Mouse (Mus musculus) olfactory bulb, adult 2 months (tissue): ENCODE data around the gene Mrpl19.

Source experiments
- CTCF ChIP-seq: fragments of 200-500 bp; IDR thresholded peaks from 2 replicates; pipeline ENCODE4 v1.5.1; 2012; ENCODE audit warnings: low read depth, mild to moderate bottlenecking, low read length, moderate library complexity; ENCODE audit not compliant: insufficient read depth
- POLR2A ChIP-seq: fragments of 200-500 bp; IDR thresholded peaks from 2 replicates; pipeline ENCODE4 v1.6.1; 2012; ENCODE audit warnings: mild to moderate bottlenecking, low read depth, low read length, moderate library complexity; ENCODE audit not compliant: insufficient read depth

DNA sequence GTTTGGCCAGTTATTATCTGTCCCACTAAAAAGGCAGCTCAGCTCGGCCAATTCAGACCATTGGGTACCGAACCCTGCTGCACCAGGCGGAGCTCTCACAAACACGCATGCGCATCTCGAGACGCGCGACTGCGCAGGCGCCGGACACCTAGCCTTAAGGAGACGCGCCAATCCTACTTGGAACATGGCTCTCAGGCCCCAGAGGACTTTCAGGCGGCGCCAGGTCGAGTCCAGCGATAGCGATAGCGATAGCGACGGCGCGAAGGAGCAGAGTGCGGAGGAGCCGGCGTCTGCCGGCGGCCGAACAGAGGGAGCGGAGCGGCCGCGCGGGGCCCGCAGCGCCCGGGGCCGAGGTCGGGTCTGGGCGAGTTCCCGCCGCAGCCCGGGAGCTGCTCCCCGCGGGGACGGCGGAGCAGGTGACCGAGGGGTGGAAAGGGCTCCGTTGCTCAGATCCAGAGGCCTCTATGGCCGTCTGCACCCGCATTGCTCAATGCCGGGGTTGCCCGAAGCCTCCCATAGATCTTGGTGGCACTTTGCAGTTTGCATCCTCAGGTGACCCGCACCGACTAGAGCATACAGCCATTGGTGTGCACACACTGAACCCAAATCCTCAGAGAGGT, 42.1 kb downstream of the Mrpl19 start, which contains the start of gene Gcfc2:
- TF ChIP-seq CTCF (no peak), POLR2A (peak; percentile 67)
